Mouse (Mus musculus): ENCODE data around the gene Nek7.

- no peak for TF ChIP-seq CTCF (conservative IDR thresholded peaks at IDR 0.05 in 1 of 2, IDR thresholded peaks at IDR 0.05 in 1 of 2; ENCODE audit: low read depth in 2 of 2, low read length in 2 of 2)
- TF ChIP-seq E2F4 (IDR thresholded peaks at IDR 0.05; ENCODE audit: insufficient replicate concordance, low read depth, low read length): no peak
- no peak for TF ChIP-seq MAX (IDR thresholded peaks at IDR 0.05; ENCODE audit: low read length)
- no peak for TF ChIP-seq MAZ (IDR thresholded peaks at IDR 0.05; ENCODE audit: low read depth, low read length)
Observed at GRCm38 (mm10) chr1:138449476-138449851, 170.5 kb downstream of the Nek7 start.

All from CH12.LX (cell line).